Mouse (Mus musculus): Measurements from ENCODE around the gene Hsd17b1. TPM values are rescaled to one million over a fixed set of nuclear protein-coding genes. Genes with fewer than 3 reads are reported as not detected.

The Hsd17b1 gene
- polyA plus RNA-seq (2015; fragmentation: Illumina TruSeq; extraction: RNeasy Lipid Tissue Mini Kit (QIAGEN cat#74804); ENCODE audit: insufficient read depth, low read depth, low replicate concordance): not detected

DNA sequence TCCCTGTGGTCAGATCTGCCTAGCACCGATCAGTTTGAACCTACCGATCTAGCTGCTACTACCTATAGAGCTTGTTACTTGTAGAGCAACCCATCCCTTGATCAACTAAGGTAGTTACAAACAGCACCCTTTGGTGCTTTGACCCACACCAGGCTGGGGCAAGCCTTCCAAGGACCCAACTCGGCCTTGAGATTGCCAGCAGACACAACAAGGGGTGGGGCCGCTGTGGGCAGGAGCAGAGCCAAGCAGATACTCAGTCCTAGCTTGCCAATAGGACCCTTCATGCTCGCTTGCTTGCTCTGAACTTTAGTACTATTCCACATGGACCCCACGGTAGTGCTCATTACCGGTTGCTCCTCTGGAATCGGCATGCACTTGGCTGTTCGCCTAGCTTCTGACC is at the start of gene Hsd17b1:
Gene Hsd17b1, plus strand, starts transcription at position 291 of the 400 bp plus-strand sequence.

DNA sequence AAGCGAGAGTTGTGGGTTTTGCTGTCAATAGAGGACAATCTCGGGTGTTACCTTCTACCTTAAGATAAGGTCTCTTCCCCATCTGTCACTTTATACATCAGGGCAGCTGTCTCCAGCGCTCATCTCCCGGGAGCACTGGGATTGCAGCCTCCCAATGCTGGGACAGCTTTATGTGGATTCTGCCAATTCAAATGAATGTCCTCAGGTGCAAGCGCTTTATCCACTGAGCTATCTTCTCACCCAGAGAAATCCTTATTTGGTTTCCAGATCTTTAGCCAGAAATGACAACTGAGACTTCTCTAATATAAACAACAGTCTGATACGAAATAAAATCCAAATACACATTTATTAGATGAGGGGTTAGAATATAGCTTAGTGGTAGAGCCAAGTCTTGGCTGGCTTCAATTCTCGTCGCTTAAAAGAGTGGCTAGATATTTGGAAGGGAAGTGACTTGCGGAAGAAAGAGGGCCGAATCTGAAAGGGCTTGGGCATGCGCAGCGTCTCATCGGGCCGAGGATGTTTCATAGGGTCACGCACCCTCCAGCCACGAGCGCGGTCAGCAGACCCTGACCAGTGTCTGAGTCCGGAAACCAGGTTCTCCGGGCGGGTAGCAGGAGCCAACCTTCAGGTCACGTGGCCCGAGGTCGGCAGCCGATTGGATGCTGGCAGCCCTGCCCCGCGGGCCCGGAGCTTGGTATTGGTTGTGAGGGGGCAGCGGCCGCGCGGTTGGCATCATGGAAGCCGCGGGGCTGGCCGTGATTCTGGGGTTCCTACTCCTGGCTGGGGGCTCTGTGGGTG is 8.6 kb upstream of the Hsd17b1 start, which contains the start of gene Naglu:
Gene Naglu, plus strand, starts transcription at position 622 of the 798 bp plus-strand sequence.

DNA sequence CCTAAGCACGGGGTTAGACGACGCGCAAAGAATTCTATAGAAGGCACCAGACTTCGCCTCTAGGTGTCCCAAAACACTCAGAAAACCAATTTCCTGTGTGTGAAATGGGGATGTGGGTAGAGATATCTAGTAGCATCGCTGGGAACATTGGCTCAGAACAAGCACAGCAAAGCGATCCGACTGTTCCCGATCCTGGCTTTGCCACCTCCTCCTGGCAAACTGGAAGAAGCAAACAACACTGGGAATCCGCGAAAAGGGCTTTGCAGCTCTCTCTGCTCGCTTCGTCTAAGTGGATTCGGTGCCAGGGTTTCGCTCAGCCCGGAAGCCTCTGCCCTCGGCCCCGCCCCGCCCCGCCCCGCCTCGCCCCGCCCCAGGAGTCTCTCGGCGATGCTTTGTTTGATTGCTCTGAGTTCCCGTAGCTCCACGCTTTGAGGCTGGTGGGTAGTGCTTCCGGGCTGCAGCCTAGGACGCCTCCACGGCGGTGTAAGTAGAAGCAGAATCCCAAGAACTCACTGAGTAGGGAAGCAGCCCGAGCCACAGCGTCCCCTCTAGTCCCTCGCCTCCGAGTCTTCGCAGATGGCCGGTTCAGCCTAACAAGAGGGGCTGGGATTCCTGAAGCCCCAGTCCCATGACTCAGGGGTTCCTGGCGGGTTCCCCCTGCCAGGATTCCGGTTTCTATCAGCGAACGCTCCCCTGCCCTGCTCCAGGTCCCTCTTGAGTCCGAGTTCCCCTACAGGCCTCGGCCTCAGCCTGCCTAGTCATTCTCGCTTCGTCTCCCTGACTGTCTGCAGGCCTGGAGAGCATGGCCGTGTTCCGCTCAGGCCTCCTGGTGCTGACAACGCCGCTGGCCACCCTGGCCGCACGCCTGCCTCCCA is 4.2 kb downstream of the Hsd17b1 start, which contains the start of gene Coasy:
Gene Coasy, plus strand, starts transcription at position 358 of the 875 bp plus-strand sequence.

DNA sequence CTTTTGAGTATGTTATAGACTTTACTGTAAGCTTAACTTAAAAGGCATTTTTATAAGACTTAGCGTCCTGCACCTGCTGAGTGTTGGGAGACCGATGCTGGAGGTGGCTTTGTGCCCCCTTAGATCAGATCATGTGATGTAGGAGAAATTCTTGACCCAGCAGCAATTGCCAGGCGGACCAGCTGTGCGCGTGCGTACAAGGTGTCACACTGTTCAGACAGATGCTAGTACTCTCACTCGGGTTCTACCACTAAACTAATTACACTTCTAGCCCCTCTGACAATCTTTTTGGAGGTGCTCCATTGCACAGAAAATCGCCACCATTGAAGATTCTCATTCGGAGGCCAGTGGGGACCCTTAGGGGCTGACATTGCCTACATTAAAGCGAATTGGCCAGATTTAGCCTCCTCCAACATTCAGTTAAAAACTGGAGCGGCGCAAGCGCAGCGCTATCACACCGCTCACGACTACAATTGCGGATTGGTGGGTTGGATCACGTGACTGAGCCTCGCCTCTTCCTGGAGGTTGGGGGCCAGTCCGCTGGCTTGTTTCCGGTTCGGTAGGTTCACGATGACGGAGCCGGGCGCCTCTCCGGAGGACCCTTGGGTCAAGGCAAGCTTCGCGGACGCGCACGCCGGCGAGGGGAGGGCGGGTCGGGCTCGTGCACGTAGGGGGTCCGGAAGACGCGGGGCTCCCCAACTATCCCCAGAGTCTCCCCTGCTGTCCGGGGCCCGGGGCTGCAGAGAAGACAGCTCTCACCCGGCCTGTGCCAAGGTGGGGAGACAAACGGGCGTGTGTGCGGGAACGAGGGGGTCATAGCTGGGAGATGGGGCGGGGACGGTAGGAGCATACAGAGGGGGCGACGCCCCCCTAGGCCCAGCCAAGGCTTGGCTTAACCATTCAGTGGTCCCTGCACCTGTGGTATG is 8.8 kb downstream of the Hsd17b1 start, which contains the start of gene Mlx:
Gene Mlx, plus strand, starts transcription at position 522 of the 926 bp plus-strand sequence.

DNA sequence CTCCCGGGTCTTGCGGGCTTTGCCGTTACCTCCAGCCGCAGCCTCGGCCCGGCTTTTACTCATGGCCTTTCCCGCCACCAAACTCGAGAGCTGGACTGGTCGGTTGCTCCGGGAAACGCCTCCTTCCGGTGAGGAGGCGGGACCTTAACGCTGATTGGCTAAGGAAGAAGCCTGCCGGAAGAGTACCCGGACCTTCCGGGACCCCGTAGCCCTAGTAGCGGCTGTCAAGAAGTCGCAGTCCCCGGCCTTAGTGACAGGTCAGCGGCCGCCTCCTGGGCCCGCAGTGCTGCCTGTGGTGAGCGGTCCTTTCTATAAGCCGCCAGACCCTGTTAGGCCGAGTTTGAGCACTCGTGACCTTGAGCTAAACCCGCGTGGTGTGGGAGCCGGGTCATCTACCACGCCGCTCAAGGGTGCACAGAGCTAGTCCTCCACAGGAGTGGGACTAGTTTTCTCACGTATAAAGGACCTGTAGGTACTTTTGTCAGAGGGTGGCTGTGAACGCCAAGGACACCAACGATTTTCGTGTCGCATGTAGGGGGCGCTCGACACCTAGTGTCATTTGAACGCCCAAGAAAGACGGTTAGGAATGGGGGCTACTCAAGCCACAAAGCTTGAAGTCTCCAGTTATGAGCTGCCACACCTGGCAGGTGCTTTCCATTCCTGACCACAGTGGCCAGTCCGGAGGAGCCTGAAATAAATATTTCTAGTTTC is 17.3 kb downstream of the Hsd17b1 start, which contains the start of gene Psmc3ip:
Gene Psmc3ip, minus strand, starts transcription at position 123 of the 711 bp plus-strand sequence.

DNA sequence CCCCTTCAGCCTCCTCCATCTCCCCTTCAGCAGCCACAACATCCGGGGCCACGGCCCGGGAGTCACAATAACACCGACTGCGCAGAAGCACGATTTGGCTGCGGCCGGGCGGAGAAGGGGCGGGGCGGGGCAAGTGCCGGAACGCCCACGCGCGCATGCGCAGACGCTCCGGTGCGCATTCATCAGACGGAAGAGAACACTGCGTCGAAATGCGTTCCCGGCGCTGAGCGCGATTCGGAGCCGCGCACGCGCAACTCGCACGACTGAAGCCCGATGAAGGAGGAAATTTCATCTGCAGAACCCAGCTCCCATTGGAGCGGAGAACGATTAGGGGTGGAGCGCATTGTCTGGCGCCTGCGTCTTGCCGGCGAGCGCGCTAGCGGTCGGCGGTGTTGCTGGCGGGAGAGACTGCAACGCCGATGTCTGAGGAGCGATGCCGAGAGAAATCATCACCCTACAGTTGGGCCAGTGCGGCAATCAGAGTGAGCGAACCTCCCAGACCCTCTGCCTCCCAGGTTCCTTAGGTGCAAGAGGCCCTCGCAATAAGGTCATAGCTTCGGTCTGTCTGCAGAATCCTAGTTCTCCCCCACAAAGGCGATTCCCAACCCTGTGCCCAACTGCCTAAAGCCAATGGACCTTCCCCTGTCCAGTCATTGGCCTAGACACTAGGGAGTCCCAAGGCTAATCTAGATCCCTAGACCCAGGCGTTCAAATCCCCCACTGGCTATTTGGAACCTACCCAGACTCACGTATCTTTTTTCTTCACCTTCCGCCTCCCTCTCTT is 41.7 kb downstream of the Hsd17b1 start, which contains the start of the genes Retreg3 and Tubg1:
Gene Retreg3, minus strand, starts transcription at position 133 of the 784 bp plus-strand sequence.
Gene Tubg1, plus strand, starts transcription at position 178 of the 784 bp plus-strand sequence.

Other genes with a start within 250 kb of the Hsd17b1 start
- 6.7 TPM for gene Stat5b, start 227.7 kb upstream of the Hsd17b1 start, polyA plus RNA-seq (2015; fragmentation: Illumina TruSeq; extraction: RNeasy Lipid Tissue Mini Kit (QIAGEN cat#74804); ENCODE audit: insufficient read depth, low read depth, low replicate concordance)
- 3.6 TPM for gene Stat5a, start 219.1 kb upstream of the Hsd17b1 start, polyA plus RNA-seq (2015; fragmentation: Illumina TruSeq; extraction: RNeasy Lipid Tissue Mini Kit (QIAGEN cat#74804); ENCODE audit: insufficient read depth, low read depth, low replicate concordance)
- 16.6 TPM for gene Stat3, start 138.9 kb upstream of the Hsd17b1 start, polyA plus RNA-seq (2015; fragmentation: Illumina TruSeq; extraction: RNeasy Lipid Tissue Mini Kit (QIAGEN cat#74804); ENCODE audit: insufficient read depth, low read depth, low replicate concordance)
- 54.5 TPM for gene Cavin1, start 107.5 kb upstream of the Hsd17b1 start, polyA plus RNA-seq (2015; fragmentation: Illumina TruSeq; extraction: RNeasy Lipid Tissue Mini Kit (QIAGEN cat#74804); ENCODE audit: insufficient read depth, low read depth, low replicate concordance)
- gene Atp6v0a1, start 69.0 kb upstream of the Hsd17b1 start, polyA plus RNA-seq (2015; fragmentation: Illumina TruSeq; extraction: RNeasy Lipid Tissue Mini Kit (QIAGEN cat#74804); ENCODE audit: insufficient read depth, low read depth, low replicate concordance): 9.5 TPM
- gene Naglu, start 8.4 kb upstream of the Hsd17b1 start, polyA plus RNA-seq (2015; fragmentation: Illumina TruSeq; extraction: RNeasy Lipid Tissue Mini Kit (QIAGEN cat#74804); ENCODE audit: insufficient read depth, low read depth, low replicate concordance): 5.2 TPM
- gene Coasy, start 4.2 kb downstream of the Hsd17b1 start, polyA plus RNA-seq (2015; fragmentation: Illumina TruSeq; extraction: RNeasy Lipid Tissue Mini Kit (QIAGEN cat#74804); ENCODE audit: insufficient read depth, low read depth, low replicate concordance): 12.0 TPM
- 13.6 TPM for gene Mlx, start 8.9 kb downstream of the Hsd17b1 start, polyA plus RNA-seq (2015; fragmentation: Illumina TruSeq; extraction: RNeasy Lipid Tissue Mini Kit (QIAGEN cat#74804); ENCODE audit: insufficient read depth, low read depth, low replicate concordance)
- gene Psmc3ip, start 17.0 kb downstream of the Hsd17b1 start, polyA plus RNA-seq (2015; fragmentation: Illumina TruSeq; extraction: RNeasy Lipid Tissue Mini Kit (QIAGEN cat#74804); ENCODE audit: insufficient read depth, low read depth, low replicate concordance): 0.89 TPM
- gene Retreg3, start 41.5 kb downstream of the Hsd17b1 start, polyA plus RNA-seq (2015; fragmentation: Illumina TruSeq; extraction: RNeasy Lipid Tissue Mini Kit (QIAGEN cat#74804); ENCODE audit: insufficient read depth, low read depth, low replicate concordance): 11.9 TPM
- 7.6 TPM for gene Tubg1, start 41.5 kb downstream of the Hsd17b1 start, polyA plus RNA-seq (2015; fragmentation: Illumina TruSeq; extraction: RNeasy Lipid Tissue Mini Kit (QIAGEN cat#74804); ENCODE audit: insufficient read depth, low read depth, low replicate concordance)
- 1.7 TPM for gene Tubg2, start 77.5 kb downstream of the Hsd17b1 start, polyA plus RNA-seq (2015; fragmentation: Illumina TruSeq; extraction: RNeasy Lipid Tissue Mini Kit (QIAGEN cat#74804); ENCODE audit: insufficient read depth, low read depth, low replicate concordance)
- 1.2 TPM for gene Cntnap1, start 92.1 kb downstream of the Hsd17b1 start, polyA plus RNA-seq (2015; fragmentation: Illumina TruSeq; extraction: RNeasy Lipid Tissue Mini Kit (QIAGEN cat#74804); ENCODE audit: insufficient read depth, low read depth, low replicate concordance)
- 4.4 TPM for gene Plekhh3, start 92.9 kb downstream of the Hsd17b1 start, polyA plus RNA-seq (2015; fragmentation: Illumina TruSeq; extraction: RNeasy Lipid Tissue Mini Kit (QIAGEN cat#74804); ENCODE audit: insufficient read depth, low read depth, low replicate concordance)
- not detected for gene Ccr10, start 97.0 kb downstream of the Hsd17b1 start, polyA plus RNA-seq (2015; fragmentation: Illumina TruSeq; extraction: RNeasy Lipid Tissue Mini Kit (QIAGEN cat#74804); ENCODE audit: insufficient read depth, low read depth, low replicate concordance)
- 9.6 TPM for gene Ezh1, start 148.1 kb downstream of the Hsd17b1 start, polyA plus RNA-seq (2015; fragmentation: Illumina TruSeq; extraction: RNeasy Lipid Tissue Mini Kit (QIAGEN cat#74804); ENCODE audit: insufficient read depth, low read depth, low replicate concordance)
- 30.5 TPM for gene Ramp2, start 167.6 kb downstream of the Hsd17b1 start, polyA plus RNA-seq (2015; fragmentation: Illumina TruSeq; extraction: RNeasy Lipid Tissue Mini Kit (QIAGEN cat#74804); ENCODE audit: insufficient read depth, low read depth, low replicate concordance)
- gene Vps25, start 175.3 kb downstream of the Hsd17b1 start, polyA plus RNA-seq (2015; fragmentation: Illumina TruSeq; extraction: RNeasy Lipid Tissue Mini Kit (QIAGEN cat#74804); ENCODE audit: insufficient read depth, low read depth, low replicate concordance): 32.2 TPM
- 4.7 TPM for gene Wnk4, start 182.2 kb downstream of the Hsd17b1 start, polyA plus RNA-seq (2015; fragmentation: Illumina TruSeq; extraction: RNeasy Lipid Tissue Mini Kit (QIAGEN cat#74804); ENCODE audit: insufficient read depth, low read depth, low replicate concordance)
- not detected for gene Cntd1, start 200.6 kb downstream of the Hsd17b1 start, polyA plus RNA-seq (2015; fragmentation: Illumina TruSeq; extraction: RNeasy Lipid Tissue Mini Kit (QIAGEN cat#74804); ENCODE audit: insufficient read depth, low read depth, low replicate concordance)
- gene Coa3, start 200.7 kb downstream of the Hsd17b1 start, polyA plus RNA-seq (2015; fragmentation: Illumina TruSeq; extraction: RNeasy Lipid Tissue Mini Kit (QIAGEN cat#74804); ENCODE audit: insufficient read depth, low read depth, low replicate concordance): 56.2 TPM
- gene Becn1, start 223.9 kb downstream of the Hsd17b1 start, polyA plus RNA-seq (2015; fragmentation: Illumina TruSeq; extraction: RNeasy Lipid Tissue Mini Kit (QIAGEN cat#74804); ENCODE audit: insufficient read depth, low read depth, low replicate concordance): 20.4 TPM
- 15.3 TPM for gene Psme3, start 237.8 kb downstream of the Hsd17b1 start, polyA plus RNA-seq (2015; fragmentation: Illumina TruSeq; extraction: RNeasy Lipid Tissue Mini Kit (QIAGEN cat#74804); ENCODE audit: insufficient read depth, low read depth, low replicate concordance)
- 4.8 TPM for gene Aoc2, start 246.7 kb downstream of the Hsd17b1 start, polyA plus RNA-seq (2015; fragmentation: Illumina TruSeq; extraction: RNeasy Lipid Tissue Mini Kit (QIAGEN cat#74804); ENCODE audit: insufficient read depth, low read depth, low replicate concordance)

All from pancreas, adult 10 weeks (tissue).